Mouse (Mus musculus): Measurements from ENCODE around the gene Baiap2l1.

GRCm38 (mm10) chr5:144313335-144313734 is 44.6 kb downstream of the Baiap2l1 start:
- TF ChIP-seq POLR2A (IDR thresholded peaks at IDR 0.05; ENCODE audit: extremely low read depth, insufficient read depth, low read length) (no peak), CTCF (IDR thresholded peaks at IDR 0.05; ENCODE audit: extremely low read depth, insufficient read depth, low read length) (no peak)
